Mouse (Mus musculus) small intestine, adult 2 months (tissue): ENCODE measurements around the gene Tmem86a.

Experiments used
- CTCF ChIP-seq: fragments of 200-500 bp; IDR thresholded peaks from 2 replicates; pipeline ENCODE4 v1.5.1; 2012; ENCODE audit warnings: low read depth, mild to moderate bottlenecking, control low read depth, inconsistent platforms, low read length, moderate library complexity, mixed read lengths; ENCODE audit not compliant: insufficient replicate concordance, insufficient read length; ENCODE audit errors: extremely low read depth
- POLR2A ChIP-seq: fragments of 200-500 bp; IDR thresholded peaks from 2 replicates; pipeline ENCODE4 v1.6.1; 2012; ENCODE audit warnings: low read depth, mild to moderate bottlenecking, control low read depth, inconsistent platforms, low read length, moderate library complexity

DNA sequence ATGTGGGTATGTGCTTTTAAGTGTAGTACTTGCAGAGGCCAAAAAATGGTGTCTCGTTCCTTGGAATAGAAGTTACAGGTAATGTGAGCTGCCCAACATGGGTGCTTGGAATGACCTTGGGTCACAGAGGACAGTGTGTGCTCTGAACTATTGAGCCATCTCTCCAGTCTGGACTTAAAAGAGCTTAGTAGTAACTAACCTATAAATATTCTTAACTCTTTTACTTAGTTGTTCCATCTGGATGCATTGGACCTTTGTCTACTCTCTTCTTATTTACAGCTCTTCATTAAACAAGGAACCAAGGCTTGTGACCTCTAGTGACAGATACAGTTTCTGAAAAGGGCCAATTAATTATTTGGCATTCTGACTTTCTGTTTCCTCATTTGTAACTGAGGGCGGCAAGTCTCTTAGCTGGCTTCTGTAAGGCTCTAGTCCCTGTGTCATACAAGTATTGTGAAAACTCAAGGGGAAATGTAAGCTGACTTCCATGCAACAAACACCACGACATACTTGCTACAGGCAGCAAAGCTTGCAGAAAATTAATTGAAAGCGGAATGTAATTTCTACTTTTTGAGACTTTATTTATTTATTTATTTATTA lies 15.5 kb upstream of the Tmem86a start:
- TF ChIP-seq CTCF, result no peak
- TF ChIP-seq POLR2A, result no peak
